Mouse (Mus musculus): ENCODE data around the gene Knop1.
A peak's percentile ranks its signal among the peaks of the same experiment; 100 is the strongest.

Gene Knop1

DNA sequence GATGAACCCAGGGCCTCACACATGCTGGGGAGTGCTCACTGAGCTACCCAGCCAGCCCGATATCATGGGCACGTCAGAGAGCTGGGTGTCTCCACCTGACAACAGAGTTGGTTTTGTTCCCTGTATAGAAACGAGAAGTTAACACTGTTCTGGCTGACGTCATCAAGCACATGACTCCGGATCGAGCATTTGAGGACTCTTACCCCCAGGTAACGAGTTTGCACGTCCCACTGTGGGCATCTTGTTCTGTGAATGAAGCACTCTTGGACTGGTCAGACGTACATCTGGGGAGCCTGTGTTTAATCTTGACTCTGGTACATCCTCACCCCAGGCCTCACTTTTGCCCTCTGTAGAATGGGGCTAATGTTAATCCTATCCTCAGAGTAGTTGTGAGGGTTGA, 59.2 kb downstream of the Knop1 start:
- DNase-seq, result no peak

DNA sequence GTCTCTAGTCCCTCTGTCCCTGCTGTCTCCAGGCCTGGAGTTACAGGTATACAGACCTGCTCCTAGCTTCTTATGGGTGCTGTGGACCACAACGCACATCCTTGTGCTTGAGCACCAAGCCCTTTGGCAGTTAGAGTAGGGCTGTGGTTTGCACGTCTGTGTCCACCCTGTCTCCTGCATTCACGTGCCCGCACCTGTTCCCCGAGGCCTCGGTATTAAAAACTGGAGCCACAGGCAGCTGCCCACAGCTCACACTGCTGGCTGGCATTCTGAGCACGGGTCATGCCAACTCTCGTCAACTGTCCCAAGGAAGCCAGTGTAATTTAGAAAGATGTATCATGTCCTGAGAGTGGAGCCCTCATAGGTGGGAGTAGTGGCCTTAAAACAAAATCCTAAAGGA, 60.3 kb downstream of the Knop1 start:
- DNase-seq, result no peak

DNA sequence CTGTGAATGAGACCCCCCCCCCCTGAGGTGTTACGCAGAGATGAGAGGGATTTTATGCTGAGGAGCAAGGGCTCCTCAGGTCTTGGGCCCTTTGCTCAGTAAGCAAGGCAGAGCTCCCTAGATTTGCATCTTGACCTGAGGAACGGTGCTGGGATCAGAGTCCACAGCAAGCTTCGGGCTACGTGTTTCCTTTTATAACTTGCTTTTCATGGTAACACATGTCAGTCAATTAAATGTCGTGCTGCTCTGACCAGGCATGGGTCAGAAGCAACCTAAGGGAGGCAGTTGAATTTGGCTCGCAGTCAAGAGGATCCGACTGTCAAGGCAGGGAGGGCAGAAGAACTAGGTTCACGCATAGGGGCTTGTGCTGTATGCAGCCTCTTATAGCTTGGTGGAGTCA, 62.2 kb downstream of the Knop1 start:
- peak; percentile 50 for DNase-seq

Measured in kidney, adult 11 months (tissue).